Mouse (Mus musculus): Measurements from ENCODE around the gene Lpar2.
A peak's percentile ranks its signal among the peaks of the same experiment; 100 is the strongest.

Gene Lpar2

GRCm38 (mm10) chr8:69822386-69823191, at the start of gene Lpar2:
Gene Lpar2 (plus strand): TSS chr8:69822429.
- DNase-seq = peak; percentile 88

GRCm38 (mm10) chr8:69774503-69775148, 47.6 kb upstream of the Lpar2 start, which contains the start of gene Gm20422:
Gene Gm20422 (minus strand): TSS chr8:69774886.
- DNase-seq = peak; percentile 92

- DNase-seq = no peak
Observed at GRCm38 (mm10) chr8:69775149-69775534, 47.1 kb upstream of the Lpar2 start.

GRCm38 (mm10) chr8:69777111-69777510, 45.1 kb upstream of the Lpar2 start:
- no peak for DNase-seq

- DNase-seq = no peak
Observed at GRCm38 (mm10) chr8:69789105-69789504, 33.1 kb upstream of the Lpar2 start.

GRCm38 (mm10) chr8:69789731-69790130, 32.5 kb upstream of the Lpar2 start:
- DNase-seq = no peak

GRCm38 (mm10) chr8:69790364-69790763, 31.9 kb upstream of the Lpar2 start:
- DNase-seq = no peak

- peak; percentile 93 for DNase-seq
Observed at GRCm38 (mm10) chr8:69790773-69791367, 31.4 kb upstream of the Lpar2 start, which contains the start of the genes Atp13a1 and Zfp866. Gene Atp13a1 (plus strand): TSS chr8:69791163. Gene Zfp866 (minus strand): TSS chr8:69791178.

GRCm38 (mm10) chr8:69791415-69792068, 30.7 kb upstream of the Lpar2 start:
- peak; percentile 67 for DNase-seq

DNA sequence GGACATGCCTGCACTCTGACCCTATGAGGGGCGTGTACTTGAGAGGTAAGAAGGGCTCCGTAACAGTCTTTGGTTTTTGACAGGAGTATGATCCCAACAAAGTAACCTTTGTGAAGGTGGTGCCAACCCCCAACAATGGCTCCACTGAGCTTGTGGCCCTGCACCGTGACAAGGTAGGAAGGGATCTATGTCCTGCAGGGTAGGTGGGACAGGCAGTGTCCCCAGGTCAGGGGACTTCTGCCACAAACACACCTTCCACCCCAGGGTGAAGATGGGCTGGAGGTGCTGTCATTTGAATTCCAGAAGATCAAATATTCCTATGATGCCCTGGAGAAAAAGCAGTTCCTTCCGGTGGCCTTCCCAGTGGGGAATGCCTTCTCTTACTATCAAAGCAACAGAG, 28.6 kb upstream of the Lpar2 start:
- no peak for DNase-seq

DNA sequence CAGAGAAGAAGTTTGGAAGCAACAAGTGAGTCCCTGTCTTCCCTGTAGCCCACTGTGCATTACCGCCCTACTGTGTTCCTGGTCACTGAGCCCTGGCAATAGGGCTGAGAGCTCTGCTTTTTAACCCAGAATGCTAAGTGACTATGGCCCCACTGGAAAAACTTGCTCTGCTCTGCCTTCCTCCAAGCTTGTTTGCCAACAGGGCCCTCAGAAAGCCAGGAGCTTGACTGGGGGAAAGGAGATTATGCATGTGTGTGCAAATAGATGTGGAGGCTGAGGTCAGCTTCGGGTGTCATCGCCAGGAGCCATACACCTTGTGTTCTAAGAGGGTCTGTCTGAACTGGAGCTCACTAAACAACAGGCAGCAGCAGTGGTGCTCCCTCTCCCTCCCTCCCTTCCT, 28.1 kb upstream of the Lpar2 start:
- DNase-seq = peak; percentile 2

DNA sequence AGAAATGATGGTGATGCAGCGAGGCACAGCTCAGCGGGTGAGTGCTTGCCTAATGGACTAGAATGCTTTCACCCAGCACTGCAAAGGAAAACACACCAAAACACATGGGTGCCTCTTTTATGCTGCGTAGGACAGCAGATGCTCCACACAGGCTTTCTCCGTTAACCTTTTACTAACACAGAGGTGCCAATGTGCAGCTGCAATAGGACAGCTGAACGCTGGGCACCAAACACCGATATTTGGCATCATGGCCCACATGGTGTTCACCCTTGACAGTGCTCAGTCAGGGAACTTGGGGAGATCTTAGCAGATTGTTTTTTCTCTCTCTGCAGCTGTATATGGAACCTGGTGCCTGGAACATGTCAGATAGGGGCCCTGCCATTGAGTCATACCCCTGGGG, 27.3 kb upstream of the Lpar2 start:
- DNase-seq = peak; percentile 2

DNA sequence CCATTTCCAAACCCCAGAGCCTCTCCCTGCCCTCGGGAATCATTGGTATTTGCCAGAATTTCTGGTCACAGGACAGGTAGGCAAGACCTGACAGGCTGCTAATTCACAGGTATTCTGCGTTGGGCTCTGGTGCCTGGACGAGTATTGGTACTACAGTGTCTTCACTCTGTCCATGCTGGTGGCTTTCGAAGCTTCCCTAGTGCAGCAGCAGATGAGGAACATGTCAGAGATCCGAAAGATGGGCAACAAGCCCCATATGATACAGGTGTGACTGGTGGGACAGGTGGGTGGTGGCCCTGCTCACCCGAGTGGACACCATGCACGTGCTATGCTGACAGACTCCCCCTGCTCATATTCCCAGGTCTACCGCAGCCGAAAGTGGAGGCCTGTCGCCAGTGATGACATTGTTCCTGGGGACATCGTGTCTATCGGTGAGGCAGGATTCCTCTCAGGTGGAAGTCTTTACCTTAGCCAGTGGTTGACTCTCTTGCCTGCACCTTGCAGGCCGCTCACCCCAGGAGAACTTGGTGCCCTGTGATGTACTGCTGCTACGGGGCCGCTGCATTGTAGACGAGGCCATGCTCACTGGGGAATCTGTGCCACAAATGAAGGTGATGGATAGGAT, 25.4 kb upstream of the Lpar2 start:
- DNase-seq = peak; percentile 3

DNA sequence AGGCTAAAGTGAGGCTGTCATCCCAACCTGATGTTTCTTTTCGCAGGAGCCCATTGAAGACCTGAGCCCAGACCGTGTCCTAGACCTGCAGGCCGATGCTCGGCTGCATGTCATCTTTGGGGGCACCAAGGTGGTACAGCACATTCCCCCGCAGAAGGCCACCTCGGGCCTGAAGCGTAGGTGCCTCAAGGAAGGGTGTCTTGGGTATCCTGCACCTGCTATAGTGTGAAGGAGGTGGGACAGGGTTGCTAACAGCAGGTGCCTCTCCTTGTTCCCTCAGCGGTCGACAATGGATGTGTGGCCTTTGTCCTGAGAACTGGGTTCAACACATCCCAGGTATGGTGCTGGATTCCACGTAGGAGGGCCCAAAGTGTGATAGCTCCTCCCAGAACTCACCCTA, 24.6 kb upstream of the Lpar2 start:
- DNase-seq = peak; percentile 3

- DNase-seq = peak; percentile 11
Observed at GRCm38 (mm10) chr8:69799261-69799660, 23.0 kb upstream of the Lpar2 start.

DNA sequence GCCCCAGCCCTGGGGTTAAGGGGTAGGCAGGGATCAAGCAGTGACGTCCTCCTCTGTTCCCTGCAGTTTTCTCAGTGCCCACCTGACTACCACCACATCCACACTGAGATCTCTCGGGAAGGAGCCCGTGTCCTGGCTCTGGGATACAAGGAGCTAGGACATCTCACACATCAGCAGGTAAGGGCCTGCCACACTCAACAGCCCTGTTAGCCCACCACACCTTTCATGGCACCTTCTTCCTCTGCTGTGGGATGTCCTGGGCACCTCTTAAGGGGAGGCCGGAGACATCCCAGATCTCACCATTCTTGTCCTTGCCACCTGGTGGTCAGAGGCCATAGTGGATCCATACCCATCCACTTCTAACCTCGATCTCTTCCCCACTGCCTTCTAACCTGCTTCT, 22.3 kb upstream of the Lpar2 start:
- peak; percentile 5 for DNase-seq

DNA sequence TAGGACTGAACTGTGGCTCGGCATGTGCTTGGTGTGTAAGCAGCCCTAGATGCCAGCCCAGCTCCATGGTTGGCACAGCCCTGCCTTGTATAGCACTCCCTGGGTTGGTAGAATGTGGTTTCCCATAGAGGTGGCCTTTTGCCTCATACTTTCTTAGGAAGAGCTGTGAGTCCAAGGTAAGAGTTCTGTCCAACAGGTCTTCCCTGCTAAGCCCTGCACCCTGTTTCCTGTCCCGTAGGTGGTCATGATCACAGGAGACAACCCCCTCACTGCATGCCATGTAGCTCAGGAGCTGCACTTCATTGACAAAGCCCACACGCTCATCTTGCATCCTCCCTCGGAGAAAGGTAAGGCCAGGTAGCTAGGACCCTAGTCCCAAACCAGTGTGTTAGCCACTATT, 20.4 kb upstream of the Lpar2 start:
- peak; percentile 2 for DNase-seq

GRCm38 (mm10) chr8:69802216-69802615, 20.0 kb upstream of the Lpar2 start:
- DNase-seq = peak; percentile 2

DNA sequence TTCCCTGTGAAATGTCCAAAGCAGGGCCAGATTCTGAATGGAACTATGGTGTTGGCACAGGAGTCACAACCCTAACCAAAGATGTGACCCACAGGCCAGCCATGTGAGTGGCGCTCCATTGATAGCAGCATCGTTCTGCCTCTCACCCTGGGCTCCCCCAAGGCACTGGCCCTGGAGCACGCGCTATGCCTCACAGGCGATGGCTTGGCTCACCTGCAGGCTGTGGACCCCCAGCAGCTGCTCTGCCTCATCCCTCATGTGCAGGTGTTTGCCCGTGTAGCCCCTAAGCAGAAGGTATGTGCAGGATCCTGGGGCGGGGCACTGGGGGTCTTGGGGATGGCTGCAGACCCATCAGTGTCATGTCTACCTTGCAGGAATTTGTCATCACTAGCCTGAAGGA, 18.9 kb upstream of the Lpar2 start:
- peak; percentile 6 for DNase-seq

DNA sequence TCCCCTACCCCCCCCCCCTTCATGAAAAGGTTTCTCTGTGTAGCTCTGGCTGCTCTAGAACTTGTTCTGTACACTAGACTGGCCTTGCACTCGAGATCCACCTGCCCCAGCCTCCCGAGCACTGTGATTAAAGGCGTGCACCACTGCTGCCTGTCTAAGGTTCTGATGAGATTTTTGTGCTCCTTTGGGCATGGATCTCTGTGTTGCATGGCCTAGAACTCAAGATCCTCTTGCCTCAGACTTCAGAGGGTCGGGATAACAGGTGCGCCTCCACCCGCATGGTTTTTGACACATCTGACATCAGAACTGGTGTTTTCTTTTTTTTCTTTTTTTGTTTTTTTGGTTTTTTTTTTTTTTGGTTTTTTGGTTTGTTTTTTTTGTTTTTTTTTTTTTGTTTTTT, 17.7 kb upstream of the Lpar2 start:
- DNase-seq = peak; percentile 2

DNA sequence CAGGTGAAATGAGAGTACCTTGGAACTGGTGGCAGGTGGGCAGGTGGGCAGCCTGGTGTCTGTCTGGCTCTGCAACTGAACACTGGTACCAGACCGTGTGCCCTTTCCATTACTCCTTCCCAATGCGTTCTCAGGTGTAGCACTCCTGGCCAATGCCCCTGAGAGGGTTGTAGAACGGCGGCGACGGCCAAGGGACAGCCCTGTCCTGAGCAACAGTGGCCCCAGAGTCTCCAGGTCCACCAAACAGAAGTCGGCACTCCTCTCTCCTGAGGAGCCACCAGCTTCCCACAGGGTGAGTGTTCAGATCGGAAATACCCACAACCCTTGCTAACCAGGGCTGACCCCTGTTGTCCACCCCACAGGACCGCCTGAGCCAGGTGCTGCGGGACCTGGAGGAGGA, 17.1 kb upstream of the Lpar2 start:
- no peak for DNase-seq

DNA sequence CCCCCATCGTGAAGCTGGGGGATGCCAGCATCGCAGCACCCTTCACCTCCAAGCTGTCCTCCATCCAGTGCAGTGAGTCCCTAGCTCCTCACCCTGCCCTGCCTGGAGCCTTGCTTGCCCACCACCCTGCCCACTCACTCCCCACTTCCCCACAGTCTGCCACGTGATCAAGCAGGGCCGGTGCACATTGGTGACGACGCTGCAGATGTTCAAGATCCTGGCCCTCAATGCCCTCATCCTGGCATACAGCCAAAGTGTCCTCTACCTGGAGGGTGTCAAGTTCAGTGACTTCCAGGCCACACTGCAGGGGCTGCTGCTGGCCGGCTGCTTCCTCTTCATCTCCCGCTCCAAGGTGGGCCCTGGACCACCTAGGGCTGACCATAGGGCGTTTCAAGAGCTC, 16.7 kb upstream of the Lpar2 start:
- DNase-seq = no peak

DNA sequence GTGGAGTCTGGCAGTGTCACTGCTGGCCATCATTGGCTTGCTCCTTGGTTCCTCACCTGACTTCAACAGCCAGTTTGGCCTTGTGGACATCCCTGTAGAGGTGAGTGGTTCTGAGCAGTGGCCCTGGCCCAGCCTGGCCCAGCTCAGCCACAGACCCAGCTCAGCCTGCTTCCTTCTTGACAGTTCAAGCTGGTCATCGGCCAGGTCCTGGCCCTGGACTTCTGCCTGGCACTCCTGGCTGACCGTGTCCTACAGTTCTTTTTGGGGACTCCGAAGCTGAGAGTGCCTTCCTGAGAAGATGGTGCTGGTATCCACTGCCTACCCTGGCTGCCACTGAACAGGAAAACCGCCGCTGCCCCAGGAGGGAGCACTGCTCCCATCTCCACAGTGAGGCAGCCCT, 15.0 kb upstream of the Lpar2 start:
- no peak for DNase-seq
